Mouse (Mus musculus): ENCODE data around the gene Eml6. TPM values are rescaled to one million over a fixed set of nuclear protein-coding genes. Genes with fewer than 3 reads are reported as not detected.
A peak's percentile ranks its signal among the peaks of the same experiment; 100 is the strongest.
"Not testable (repeated sequence)": the region's sequence is repeated elsewhere in the genome, so short reads cannot be mapped to it uniquely, and the experiment has no call there.

The Eml6 gene
- polyA plus RNA-seq, 1 experiment, result not detected

DNA sequence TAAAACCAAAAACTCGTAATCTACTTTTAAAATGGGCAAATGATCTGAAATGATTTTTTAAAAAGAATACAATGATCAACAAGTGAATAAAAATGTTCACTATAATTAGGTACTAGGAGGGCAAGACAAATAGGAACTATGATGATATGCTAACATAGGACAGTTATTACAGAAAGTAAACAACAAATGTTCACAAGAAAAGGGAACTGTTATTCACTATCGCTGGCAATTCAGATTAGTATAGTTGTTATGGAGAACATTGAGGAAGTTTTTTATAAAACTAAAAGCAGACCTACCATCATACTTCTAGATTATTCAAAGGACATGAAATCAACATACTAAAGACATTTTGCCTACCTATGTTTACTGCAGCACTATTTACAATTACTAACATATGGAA, 155.7 kb downstream of the Eml6 start:
- WGBS, result 93% methylated on average over 2 of the region's 2 CpGs
- Histone ChIP-seq H3K4me1 (ENCODE audit: control insufficient read depth, insufficient read depth, low read length) (no peaks in the 10 kb centered on the region), H3K4me3 (ENCODE audit: insufficient read depth, low read depth, low read length) (no peak overlapping the region), H3K27ac (ENCODE audit: insufficient read depth, low read depth, low read length) (no peak overlapping the region)
- no peak for TF ChIP-seq CTCF (IDR thresholded peaks at IDR 0.05; ENCODE audit: insufficient read depth, low read depth, low read length)
- no peak for TF ChIP-seq POLR2A (IDR thresholded peaks at IDR 0.05; ENCODE audit: insufficient read depth, low read depth, low read length)

DNA sequence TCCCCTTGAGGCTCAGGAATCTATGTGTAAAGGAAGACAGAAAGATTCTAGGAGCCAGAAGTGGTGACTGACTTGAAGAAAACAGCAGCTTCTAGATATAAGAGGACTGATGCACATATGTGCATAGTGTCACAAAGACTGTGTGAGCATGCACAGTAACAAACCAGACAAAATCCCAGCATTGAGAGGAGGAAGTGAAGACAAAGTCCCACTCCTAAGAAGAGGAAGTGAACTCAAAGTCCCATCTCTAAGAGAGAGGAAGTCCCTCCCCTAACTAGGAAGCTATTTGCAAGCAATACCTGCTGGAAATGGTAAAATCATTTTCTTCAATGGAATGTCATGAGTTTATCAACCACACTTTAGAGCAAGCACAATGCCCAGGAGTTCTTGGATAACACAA, 161.6 kb downstream of the Eml6 start:
- TF ChIP-seq CTCF (IDR thresholded peaks at IDR 0.05; ENCODE audit: insufficient read depth, low read depth, low read length) (no peak), POLR2A (IDR thresholded peaks at IDR 0.05; ENCODE audit: insufficient read depth, low read depth, low read length) (no peak)
- Histone ChIP-seq H3K27ac (ENCODE audit: insufficient read depth, low read depth, low read length) (no peak overlapping the region), H3K4me3 (ENCODE audit: insufficient read depth, low read depth, low read length) (no peak overlapping the region), H3K4me1 (ENCODE audit: control insufficient read depth, insufficient read depth, low read length) (no peaks in the 10 kb centered on the region)

DNA sequence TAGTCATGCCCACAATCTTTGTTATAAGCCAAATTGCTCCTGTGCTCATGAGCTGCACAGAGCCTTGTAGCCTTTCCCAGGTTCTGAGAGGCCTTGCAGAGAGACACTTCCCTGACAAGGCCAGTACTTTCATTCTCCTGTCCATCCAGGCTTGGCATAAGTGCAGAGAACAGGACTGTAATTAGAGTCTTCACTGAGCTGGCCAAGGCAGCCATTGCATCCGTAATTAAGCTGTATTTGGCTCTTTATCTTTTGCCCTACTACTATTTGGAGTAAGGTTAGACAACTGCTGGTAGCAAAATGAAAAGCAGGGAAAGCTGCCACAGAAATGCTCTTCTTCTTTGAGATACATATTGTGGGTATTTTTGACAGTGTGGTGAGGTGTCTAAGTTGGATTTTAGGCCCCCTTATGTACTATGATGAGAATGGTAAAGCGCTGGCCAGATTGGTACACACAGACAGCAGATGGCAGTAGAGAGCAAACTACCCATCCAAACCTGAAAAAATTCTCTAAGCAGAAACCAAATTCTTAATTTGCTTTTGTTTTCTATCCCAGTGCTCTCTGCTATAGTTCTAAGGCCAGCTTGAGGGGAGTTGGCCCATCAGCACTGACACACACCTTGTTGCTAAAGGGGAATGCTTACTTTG, 164.0 kb downstream of the Eml6 start:
- 20% methylated on average over 2 of the region's 2 CpGs for WGBS
- TF ChIP-seq CTCF (IDR thresholded peaks at IDR 0.05; ENCODE audit: insufficient read depth, low read depth, low read length) (no peak), POLR2A (IDR thresholded peaks at IDR 0.05; ENCODE audit: insufficient read depth, low read depth, low read length) (no peak)
- H3K4me3 ChIP-seq (ENCODE audit: insufficient read depth, low read depth, low read length), result no peak overlapping the region
- no peaks in the 10 kb centered on the region for H3K4me1 ChIP-seq (ENCODE audit: control insufficient read depth, insufficient read depth, low read length)
- peak overlapping the region; percentile 7; the same call in 1 of the 2 replicates for H3K27ac ChIP-seq (ENCODE audit: insufficient read depth, low read depth, low read length)

DNA sequence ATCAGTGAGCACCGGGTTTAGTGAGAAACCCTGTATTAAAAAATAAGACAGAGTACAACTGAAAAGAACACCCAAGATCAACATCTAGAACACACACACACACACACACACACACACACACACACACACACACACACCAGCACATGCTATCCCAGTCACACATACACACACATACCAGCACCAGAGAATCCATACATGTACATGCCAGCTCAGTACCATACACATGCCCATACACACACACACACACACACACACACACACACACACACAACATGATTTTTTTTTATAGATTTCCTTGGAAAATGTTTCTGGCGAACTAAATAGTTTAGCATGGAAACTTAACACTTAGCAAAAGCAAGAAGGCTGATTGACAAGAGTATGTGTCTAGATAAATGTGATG, 164.8 kb downstream of the Eml6 start:
- H3K4me1 ChIP-seq (ENCODE audit: control insufficient read depth, insufficient read depth, low read length), result no peaks in the 10 kb centered on the region
- H3K27ac ChIP-seq (ENCODE audit: insufficient read depth, low read depth, low read length), result no peak overlapping the region
- 71% methylated on average over 2 of the region's 2 CpGs for WGBS
- H3K4me3 ChIP-seq (ENCODE audit: insufficient read depth, low read depth, low read length), result no peak overlapping the region
- TF ChIP-seq CTCF (IDR thresholded peaks at IDR 0.05; ENCODE audit: insufficient read depth, low read depth, low read length), result no peak

DNA sequence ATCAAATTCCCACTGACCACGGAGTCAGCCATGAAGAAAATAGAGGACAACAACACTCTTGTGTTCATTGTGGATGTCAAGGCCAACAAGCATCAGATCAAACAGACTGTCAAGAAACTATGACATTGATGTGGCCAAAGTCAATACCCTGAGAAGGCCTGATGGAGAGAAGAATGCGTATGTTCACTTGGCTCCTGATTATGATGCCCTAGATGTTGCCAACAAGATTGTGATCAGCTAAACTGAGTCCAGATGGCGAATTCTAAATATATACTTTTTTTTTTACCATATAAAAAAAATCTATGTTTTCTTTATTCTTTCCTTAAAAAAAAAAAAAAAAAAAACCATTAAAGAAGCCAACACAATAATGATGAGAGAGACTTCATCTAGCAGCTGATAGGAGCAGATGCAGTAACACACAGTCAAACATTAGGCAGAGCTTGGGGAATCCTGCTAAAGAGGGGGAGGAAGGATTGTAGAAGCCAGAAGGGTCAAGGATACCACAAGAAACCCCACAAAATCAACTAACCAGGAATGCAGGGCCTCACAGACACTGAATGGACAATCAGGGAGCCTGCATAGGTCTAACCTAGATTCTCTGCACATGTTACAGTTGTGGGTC, 185.1 kb downstream of the Eml6 start:
- H3K4me1 ChIP-seq (ENCODE audit: control insufficient read depth, insufficient read depth, low read length), result no peaks in the 10 kb centered on the region; the same call in 1 of the 2 replicates
- H3K27ac ChIP-seq (ENCODE audit: insufficient read depth, low read depth, low read length), result no peak overlapping the region
- no peak overlapping the region for H3K4me3 ChIP-seq (ENCODE audit: insufficient read depth, low read depth, low read length)
- 94% methylated on average over 3 of the region's 3 CpGs for WGBS
- TF ChIP-seq CTCF (IDR thresholded peaks at IDR 0.05; ENCODE audit: insufficient read depth, low read depth, low read length) (no peak), POLR2A (IDR thresholded peaks at IDR 0.05; ENCODE audit: insufficient read depth, low read depth, low read length) (no peak)

DNA sequence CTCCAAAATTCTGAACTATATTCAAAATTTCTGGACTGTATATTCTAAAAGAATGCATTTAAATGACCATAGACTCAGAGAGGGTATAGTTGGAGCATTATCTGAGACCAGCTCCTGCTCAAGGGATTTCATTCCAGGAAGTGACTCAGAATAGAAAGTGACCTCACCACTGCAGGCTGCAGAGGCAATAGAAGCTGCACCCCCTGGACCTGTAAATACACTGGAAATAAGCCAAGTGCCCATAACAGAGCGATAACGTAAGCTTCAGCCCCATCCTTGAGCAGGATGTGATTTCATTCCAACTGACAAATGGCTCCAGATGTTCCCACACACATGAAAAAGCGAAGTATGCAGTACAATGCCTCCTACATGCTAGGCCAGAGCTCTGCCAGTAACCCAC, 186.1 kb downstream of the Eml6 start:
- no peak for TF ChIP-seq CTCF (IDR thresholded peaks at IDR 0.05; ENCODE audit: insufficient read depth, low read depth, low read length)
- no peaks in the 10 kb centered on the region; the same call in 1 of the 2 replicates for H3K4me1 ChIP-seq (ENCODE audit: control insufficient read depth, insufficient read depth, low read length)
- 31% methylated on average over 3 of the region's 3 CpGs for WGBS

DNA sequence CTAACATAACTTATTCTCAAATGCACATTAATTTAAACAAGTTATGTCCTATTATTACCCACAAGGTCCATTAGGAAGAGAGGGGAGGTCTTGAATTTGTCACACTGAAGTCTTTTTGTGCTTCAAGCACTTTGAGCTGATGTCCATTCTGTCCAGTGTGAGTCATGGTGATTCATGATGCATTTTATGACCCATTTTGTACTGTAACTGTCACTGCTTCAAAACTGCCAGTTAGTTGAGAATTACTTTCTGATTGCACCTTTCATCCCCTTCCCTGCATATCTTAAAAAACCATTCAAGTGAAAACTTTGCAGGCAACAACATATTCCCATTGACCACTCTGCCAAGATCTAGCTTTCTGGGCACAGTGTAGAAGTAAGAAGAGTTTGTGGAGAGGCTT, 188.8 kb downstream of the Eml6 start:
- Histone ChIP-seq H3K27ac (ENCODE audit: insufficient read depth, low read depth, low read length) (no peak overlapping the region), H3K4me1 (ENCODE audit: control insufficient read depth, insufficient read depth, low read length) (no peaks in the 10 kb centered on the region; the same call in 1 of the 2 replicates), H3K4me3 (ENCODE audit: insufficient read depth, low read depth, low read length) (no peak overlapping the region)
- TF ChIP-seq POLR2A (IDR thresholded peaks at IDR 0.05; ENCODE audit: insufficient read depth, low read depth, low read length) (no peak), CTCF (IDR thresholded peaks at IDR 0.05; ENCODE audit: insufficient read depth, low read depth, low read length) (no peak)

More for the DNA sequence above, 186.1 kb downstream of the Eml6 start:
- Histone ChIP-seq H3K27ac (ENCODE audit: insufficient read depth, low read depth, low read length) (no peak overlapping the region), H3K4me3 (ENCODE audit: insufficient read depth, low read depth, low read length) (no peak overlapping the region)

DNA sequence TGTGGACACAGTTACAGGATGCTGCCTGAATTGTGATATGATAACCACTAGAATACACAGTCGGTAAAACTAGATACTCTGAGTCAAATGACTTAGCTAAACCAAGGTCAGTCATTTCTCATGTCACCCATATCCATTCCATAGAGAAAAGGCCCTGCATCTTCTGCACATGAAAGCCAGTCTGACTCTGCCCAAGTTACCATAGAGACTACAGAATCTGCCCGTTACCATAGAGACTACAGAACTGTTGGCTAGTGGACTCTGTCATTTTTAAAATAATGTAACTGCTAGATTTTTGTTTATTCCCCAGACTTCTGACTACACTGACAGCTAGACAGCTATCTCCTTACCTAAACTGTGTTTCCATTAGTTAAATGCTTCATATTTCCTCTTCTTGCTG, 198.1 kb downstream of the Eml6 start:
- no peak for TF ChIP-seq CTCF (IDR thresholded peaks at IDR 0.05; ENCODE audit: insufficient read depth, low read depth, low read length)
- no peak for TF ChIP-seq POLR2A (IDR thresholded peaks at IDR 0.05; ENCODE audit: insufficient read depth, low read depth, low read length)
- WGBS, result 80% methylated on average over 2 of the region's 2 CpGs
- no peak overlapping the region for H3K4me3 ChIP-seq (ENCODE audit: insufficient read depth, low read depth, low read length)
- no peak overlapping the region for H3K27ac ChIP-seq (ENCODE audit: insufficient read depth, low read depth, low read length)
- peaks cover 7% of the 10 kb centered on the region; the same call in 1 of the 2 replicates for H3K4me1 ChIP-seq (ENCODE audit: control insufficient read depth, insufficient read depth, low read length)

DNA sequence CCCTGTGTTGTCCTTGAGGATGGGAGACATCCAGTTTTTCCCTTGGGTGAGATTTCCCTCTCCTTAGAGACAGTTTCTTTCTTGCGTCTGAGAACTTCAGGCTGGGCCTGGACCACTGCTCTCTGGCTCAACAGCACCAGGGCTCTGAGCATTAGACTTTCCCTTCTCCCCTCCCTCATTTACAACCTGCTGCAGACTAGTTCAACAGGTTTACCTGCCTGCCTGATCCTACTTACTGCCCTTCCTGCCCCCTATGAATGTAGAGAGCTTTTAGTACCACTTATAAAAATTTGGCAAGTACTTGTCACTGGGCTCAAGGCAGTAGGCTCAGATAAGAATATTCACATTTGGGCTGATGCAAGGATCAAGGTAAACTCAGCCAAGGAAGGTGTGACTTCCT, 199.8 kb downstream of the Eml6 start:
- WGBS, result 100% methylated on average over 1 of the region's 1 CpGs
- TF ChIP-seq CTCF (IDR thresholded peaks at IDR 0.05; ENCODE audit: insufficient read depth, low read depth, low read length), result no peak
- TF ChIP-seq POLR2A (IDR thresholded peaks at IDR 0.05; ENCODE audit: insufficient read depth, low read depth, low read length), result no peak
- H3K27ac ChIP-seq (ENCODE audit: insufficient read depth, low read depth, low read length), result no peak overlapping the region
- no peak overlapping the region for H3K4me3 ChIP-seq (ENCODE audit: insufficient read depth, low read depth, low read length)
- peaks cover 7% of the 10 kb centered on the region; the same call in 1 of the 2 replicates for H3K4me1 ChIP-seq (ENCODE audit: control insufficient read depth, insufficient read depth, low read length)

DNA sequence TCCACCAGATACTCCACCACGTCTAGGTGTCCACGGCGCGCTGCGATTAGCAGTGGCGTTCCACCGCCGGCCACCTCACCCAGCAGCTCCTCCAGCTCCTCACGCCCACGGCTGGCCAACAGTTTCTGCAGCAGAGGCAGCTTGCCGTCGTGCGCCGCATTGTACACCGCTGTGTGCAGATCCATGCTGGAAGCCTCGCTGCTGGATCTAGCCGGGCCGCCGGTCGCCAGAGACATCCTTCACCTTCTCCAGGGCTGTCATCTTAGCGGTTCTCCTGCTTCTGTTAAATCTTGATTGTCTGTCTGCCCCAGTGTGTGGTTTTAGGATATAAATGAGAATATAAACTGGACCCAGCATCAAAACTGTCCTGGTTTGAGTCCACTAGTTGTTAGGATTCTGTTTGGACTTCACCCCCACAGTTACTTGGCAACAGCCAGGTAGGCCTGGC, 200.5 kb downstream of the Eml6 start, which contains the start of gene 4931440F15Rik:
TSS of gene 4931440F15Rik (minus strand) at position 398 of the 448 bp plus-strand sequence.
- not testable (repeated sequence) for H3K4me1 ChIP-seq (ENCODE audit: control insufficient read depth, insufficient read depth, low read length); H3K4me3 ChIP-seq (ENCODE audit: insufficient read depth, low read depth, low read length); H3K27ac ChIP-seq (ENCODE audit: insufficient read depth, low read depth, low read length)
- WGBS, result 51% methylated on average over 21 of the region's 21 CpGs

DNA sequence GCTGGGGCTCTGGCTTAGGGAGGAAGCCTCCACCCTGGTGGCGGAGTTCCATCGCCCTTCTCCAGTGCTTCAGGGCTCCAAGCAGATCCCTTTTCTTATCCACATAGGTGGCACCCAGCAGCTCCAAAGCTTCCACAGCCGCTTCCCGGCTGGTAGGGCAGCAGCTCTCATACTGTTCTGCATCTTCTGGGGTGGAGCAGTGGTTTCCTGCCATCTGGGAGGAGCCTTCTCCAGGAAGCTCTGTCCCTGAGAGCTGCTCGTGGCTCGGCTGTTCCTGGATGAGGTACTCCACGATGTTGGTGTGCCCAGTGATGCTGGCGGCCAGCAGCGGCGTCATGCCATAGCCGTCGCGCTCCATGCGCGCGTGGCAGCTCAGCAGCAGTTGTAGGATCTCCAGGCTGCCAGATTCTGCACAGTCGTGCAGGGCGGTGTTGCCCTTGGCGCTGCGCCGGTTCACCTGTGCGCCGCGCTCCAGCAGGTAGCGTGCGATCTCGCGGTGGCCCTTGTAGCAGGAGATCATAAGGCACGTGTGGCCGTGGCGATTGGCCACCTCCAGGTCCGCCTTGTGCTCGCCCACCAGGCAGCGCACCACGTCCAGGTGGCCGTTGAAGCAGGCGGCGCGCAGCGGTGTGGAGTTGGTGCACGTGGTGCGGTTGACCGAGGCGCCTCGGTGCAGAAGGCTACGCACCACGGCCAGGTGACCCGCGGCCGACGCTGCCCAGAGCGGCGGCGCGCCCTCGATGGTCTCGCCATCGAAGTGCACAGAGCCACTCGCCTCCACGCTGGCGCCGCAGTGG, 201.2 kb downstream of the Eml6 start:
- WGBS, result 40% methylated on average over 62 of the region's 62 CpGs
- not testable (repeated sequence) for H3K4me1 ChIP-seq (ENCODE audit: control insufficient read depth, insufficient read depth, low read length); H3K4me3 ChIP-seq (ENCODE audit: insufficient read depth, low read depth, low read length); H3K27ac ChIP-seq (ENCODE audit: insufficient read depth, low read depth, low read length)
